Mouse (Mus musculus): ENCODE measurements around the gene Dennd4a. TPM values are rescaled to one million over a fixed set of nuclear protein-coding genes. Genes with fewer than 3 reads are reported as not detected.

Dennd4a gene
- polyA plus RNA-seq, 1 experiment from 2014 or later = 10.7 TPM

DNA sequence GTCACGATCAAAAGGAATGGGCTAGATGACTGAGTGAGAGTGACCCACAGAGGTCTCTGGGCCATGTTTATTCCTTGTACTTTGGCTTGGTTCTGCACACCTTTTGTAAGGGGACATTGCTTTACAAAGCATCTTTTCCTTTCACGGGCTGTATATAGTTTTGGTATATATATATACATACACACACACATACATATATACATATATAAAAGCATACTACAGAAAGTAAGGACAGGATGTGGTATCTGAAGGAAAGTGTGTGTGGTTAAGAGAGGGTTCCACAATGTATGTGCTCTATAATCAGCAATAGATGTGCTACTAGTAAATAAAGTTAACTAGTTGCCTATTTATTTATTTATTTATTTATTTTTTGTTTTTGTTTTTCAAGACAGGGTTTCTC is 20.6 kb downstream of the Dennd4a start:
- no peak overlapping the region for H3K4me2 ChIP-seq (ENCODE audit: low read depth, low read length, severe bottlenecking)
- WGBS = 88% methylated on average over 2 of the region's 2 CpGs
- ATAC-seq (replicated peaks; ENCODE audit: low FRiP score) = no peak

DNA sequence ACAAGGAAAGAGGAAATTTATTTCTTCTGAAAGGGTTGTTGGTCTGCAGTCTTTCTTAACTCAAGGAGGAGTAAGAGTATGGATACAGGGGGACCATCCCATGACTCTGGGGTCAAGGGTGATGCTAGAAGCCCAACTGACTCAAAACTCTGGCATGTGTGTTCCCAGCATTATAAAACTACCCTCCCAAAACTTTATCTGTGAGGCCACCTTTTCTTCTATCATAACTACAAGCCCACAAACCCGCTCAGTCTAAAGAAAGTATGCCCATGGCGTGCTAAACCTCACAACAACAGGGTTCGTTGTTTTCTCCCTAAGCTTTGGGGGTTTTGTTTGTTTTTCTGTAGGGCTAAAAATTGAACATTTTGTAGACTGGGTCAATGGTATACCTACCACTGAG is 23.3 kb downstream of the Dennd4a start:
- no peaks in the 10 kb centered on the region for H3K27me3 ChIP-seq (ENCODE audit: control insufficient read depth, insufficient read depth, low read length)
- DNase-seq (ENCODE audit: low spot score) (no peak), ATAC-seq (replicated peaks; ENCODE audit: low FRiP score) (no peak)
- no peaks in the 10 kb centered on the region for H3K4me1 ChIP-seq (replicated peaks; ENCODE audit: control insufficient read depth, insufficient read depth, low read length)
- H3K27ac ChIP-seq (ENCODE audit: low read depth, low read length) = no peak overlapping the region
- WGBS = 93% methylated on average over 3 of the region's 3 CpGs
- no peaks in the 10 kb centered on the region for H3K36me3 ChIP-seq (ENCODE audit: control insufficient read depth, insufficient read depth, low read length)
- H3K9ac ChIP-seq (ENCODE audit: low read length) = no peak overlapping the region
- H3K4me3 ChIP-seq (ENCODE audit: low read depth, low read length) = no peak overlapping the region
- no peaks in the 10 kb centered on the region for H3K9me3 ChIP-seq (ENCODE audit: control insufficient read depth, low read length)
- H3K4me2 ChIP-seq (ENCODE audit: low read depth, low read length, severe bottlenecking) = no peak overlapping the region

More for the DNA sequence above, 20.6 kb downstream of the Dennd4a start:
- no peaks in the 10 kb centered on the region for H3K27me3 ChIP-seq (ENCODE audit: control insufficient read depth, insufficient read depth, low read length)
- no peak for DNase-seq (ENCODE audit: low spot score)
- no peaks in the 10 kb centered on the region for H3K9me3 ChIP-seq (ENCODE audit: control insufficient read depth, low read length)
- H3K4me3 ChIP-seq (ENCODE audit: low read depth, low read length) = no peak overlapping the region
- H3K27ac ChIP-seq (ENCODE audit: low read depth, low read length) = no peak overlapping the region
- H3K36me3 ChIP-seq (ENCODE audit: control insufficient read depth, insufficient read depth, low read length) = no peaks in the 10 kb centered on the region
- no peak overlapping the region for H3K9ac ChIP-seq (ENCODE audit: low read length)
- no peaks in the 10 kb centered on the region for H3K4me1 ChIP-seq (replicated peaks; ENCODE audit: control insufficient read depth, insufficient read depth, low read length)

DNA sequence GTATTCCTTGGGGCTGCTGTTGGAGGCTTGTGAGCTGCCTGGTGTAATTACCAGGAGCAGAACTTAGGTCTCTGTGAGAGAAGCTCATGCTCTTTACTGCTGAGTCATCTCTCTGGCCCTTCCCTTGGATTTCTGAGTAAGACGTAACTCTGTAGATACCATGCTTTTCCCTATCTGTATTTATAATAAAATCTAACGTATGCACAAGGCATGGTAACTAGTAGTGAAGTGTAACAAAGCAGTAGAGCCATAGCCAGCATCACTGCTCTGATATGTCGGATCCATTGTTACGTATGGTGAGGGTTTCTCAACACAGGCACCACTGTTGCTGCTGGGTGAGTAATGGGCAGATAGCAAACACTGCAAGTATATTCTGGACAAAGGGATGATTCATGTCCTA is 34.2 kb downstream of the Dennd4a start:
- ATAC-seq (replicated peaks; ENCODE audit: low FRiP score) = no peak
- no peak overlapping the region for H3K4me3 ChIP-seq (ENCODE audit: low read depth, low read length)

DNA sequence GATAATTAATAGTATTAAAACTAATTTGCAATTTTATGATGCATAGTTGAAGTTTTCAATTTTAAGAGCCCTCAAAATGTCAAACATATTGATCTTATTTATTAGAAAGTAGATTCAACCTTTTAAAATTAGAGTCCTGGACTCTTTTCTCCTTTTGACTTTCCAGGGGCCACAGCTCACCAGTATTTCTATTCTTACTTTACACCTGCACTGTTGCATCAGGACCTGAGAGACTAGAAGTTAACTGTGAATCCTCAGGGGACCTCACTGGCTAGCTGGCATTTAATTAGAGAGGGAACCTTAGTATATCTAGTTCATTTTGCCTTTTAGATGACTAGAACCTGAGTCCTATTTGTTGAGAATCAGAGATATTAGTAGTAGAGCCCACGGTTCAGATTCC is 38.4 kb downstream of the Dennd4a start:
- Histone ChIP-seq H3K27ac (ENCODE audit: low read depth, low read length) (no peak overlapping the region), H3K27me3 (ENCODE audit: control insufficient read depth, insufficient read depth, low read length) (no peaks in the 10 kb centered on the region), H3K36me3 (ENCODE audit: control insufficient read depth, insufficient read depth, low read length) (no peaks in the 10 kb centered on the region; the same call in 1 of the 2 replicates), H3K4me2 (ENCODE audit: low read depth, low read length, severe bottlenecking) (no peak overlapping the region), H3K9ac (ENCODE audit: low read length) (no peak overlapping the region), H3K4me3 (ENCODE audit: low read depth, low read length) (no peak overlapping the region), H3K4me1 (replicated peaks; ENCODE audit: control insufficient read depth, insufficient read depth, low read length) (no peaks in the 10 kb centered on the region), H3K9me3 (ENCODE audit: control insufficient read depth, low read length) (no peaks in the 10 kb centered on the region)
- WGBS = 90% methylated on average over 1 of the region's 1 CpGs
- DNase-seq (ENCODE audit: low spot score) = no peak
- no peak for ATAC-seq (replicated peaks; ENCODE audit: low FRiP score)

More for the DNA sequence above, 34.2 kb downstream of the Dennd4a start:
- Histone ChIP-seq H3K27ac (ENCODE audit: low read depth, low read length) (no peak overlapping the region), H3K9ac (ENCODE audit: low read length) (no peak overlapping the region), H3K27me3 (ENCODE audit: control insufficient read depth, insufficient read depth, low read length) (no peaks in the 10 kb centered on the region), H3K4me2 (ENCODE audit: low read depth, low read length, severe bottlenecking) (no peak overlapping the region), H3K4me1 (replicated peaks; ENCODE audit: control insufficient read depth, insufficient read depth, low read length) (no peaks in the 10 kb centered on the region), H3K36me3 (ENCODE audit: control insufficient read depth, insufficient read depth, low read length) (no peaks in the 10 kb centered on the region), H3K9me3 (ENCODE audit: control insufficient read depth, low read length) (no peaks in the 10 kb centered on the region)
- DNase-seq (ENCODE audit: low spot score) = no peak
- 87% methylated on average over 4 of the region's 4 CpGs for WGBS

DNA sequence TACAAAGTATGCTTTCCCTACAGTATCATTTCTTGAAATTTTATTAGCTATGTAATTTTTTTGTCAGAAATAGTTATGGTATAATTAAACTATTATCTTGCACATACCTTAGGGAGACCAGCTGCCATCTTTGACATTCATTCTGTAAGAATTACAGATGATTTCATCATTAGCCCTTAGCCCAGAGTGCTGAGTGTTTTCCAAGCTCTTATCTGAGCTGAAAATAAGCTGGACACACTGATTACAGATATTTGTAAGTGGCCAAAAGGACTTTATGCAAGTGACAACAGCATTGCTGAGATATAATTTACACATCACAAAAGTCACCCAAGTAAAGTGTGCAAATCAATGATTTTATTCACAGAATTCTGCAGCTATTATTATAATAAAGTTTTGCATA is 48.9 kb downstream of the Dennd4a start:
- Histone ChIP-seq H3K4me3 (ENCODE audit: low read depth, low read length) (no peak overlapping the region), H3K36me3 (ENCODE audit: control insufficient read depth, insufficient read depth, low read length) (no peaks in the 10 kb centered on the region), H3K27ac (ENCODE audit: low read depth, low read length) (no peak overlapping the region), H3K4me2 (ENCODE audit: low read depth, low read length, severe bottlenecking) (no peak overlapping the region), H3K4me1 (replicated peaks; ENCODE audit: control insufficient read depth, insufficient read depth, low read length) (no peaks in the 10 kb centered on the region), H3K27me3 (ENCODE audit: control insufficient read depth, insufficient read depth, low read length) (no peaks in the 10 kb centered on the region), H3K9me3 (ENCODE audit: control insufficient read depth, low read length) (no peaks in the 10 kb centered on the region), H3K9ac (ENCODE audit: low read length) (no peak overlapping the region)
- DNase-seq (ENCODE audit: low spot score) (no peak), ATAC-seq (replicated peaks; ENCODE audit: low FRiP score) (no peak)

DNA sequence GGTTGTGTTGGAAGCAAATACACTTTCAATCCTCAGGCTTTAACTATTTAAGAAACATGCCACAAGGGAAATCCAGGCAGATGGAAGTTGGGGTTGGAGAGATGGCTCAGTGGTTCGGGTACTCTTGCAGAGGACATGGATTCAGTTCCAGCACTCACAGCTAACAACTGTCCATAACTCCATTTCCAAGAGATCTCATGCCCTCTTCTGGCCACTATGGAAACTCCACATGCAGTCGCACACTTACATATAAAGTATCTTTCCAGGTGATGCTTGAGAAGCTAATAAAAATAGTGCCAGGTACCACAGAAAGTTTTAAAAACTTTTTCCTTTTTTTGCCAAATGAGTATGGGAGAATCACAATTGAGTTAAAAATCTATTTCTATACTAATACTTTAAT is 51.5 kb downstream of the Dennd4a start:
- Histone ChIP-seq H3K4me3 (ENCODE audit: low read depth, low read length) (no peak overlapping the region), H3K4me2 (ENCODE audit: low read depth, low read length, severe bottlenecking) (no peak overlapping the region), H3K4me1 (replicated peaks; ENCODE audit: control insufficient read depth, insufficient read depth, low read length) (no peaks in the 10 kb centered on the region), H3K9ac (ENCODE audit: low read length) (no peak overlapping the region), H3K27me3 (ENCODE audit: control insufficient read depth, insufficient read depth, low read length) (no peaks in the 10 kb centered on the region), H3K9me3 (ENCODE audit: control insufficient read depth, low read length) (no peaks in the 10 kb centered on the region), H3K27ac (ENCODE audit: low read depth, low read length) (no peak overlapping the region), H3K36me3 (ENCODE audit: control insufficient read depth, insufficient read depth, low read length) (no peaks in the 10 kb centered on the region)
- DNase-seq (ENCODE audit: low spot score) (no peak), ATAC-seq (replicated peaks; ENCODE audit: low FRiP score) (no peak)
- 84% methylated on average over 2 of the region's 2 CpGs for WGBS

DNA sequence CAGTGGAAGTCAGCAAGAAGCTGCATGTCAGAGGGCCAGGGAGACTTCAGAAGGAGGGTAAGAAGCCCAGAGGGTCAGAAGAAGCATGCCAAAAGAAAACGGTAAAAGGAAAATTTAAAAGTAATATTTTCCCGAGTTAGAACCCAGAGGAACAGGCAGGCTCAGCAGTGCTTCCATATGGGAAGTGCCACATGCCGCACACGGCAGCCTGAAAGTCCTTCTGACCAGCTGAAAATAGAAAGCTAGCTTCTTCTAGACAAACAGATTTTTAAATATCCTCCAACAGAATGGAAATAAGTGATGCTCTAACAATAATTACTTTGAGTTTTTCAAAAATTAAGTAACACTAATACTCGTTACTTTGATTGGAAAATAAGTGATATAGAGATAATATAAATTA is 74.9 kb downstream of the Dennd4a start:
- 89% methylated on average over 5 of the region's 5 CpGs for WGBS
- Histone ChIP-seq H3K9me3 (ENCODE audit: control insufficient read depth, low read length) (no peaks in the 10 kb centered on the region), H3K4me3 (ENCODE audit: low read depth, low read length) (no peak overlapping the region), H3K27ac (ENCODE audit: low read depth, low read length) (no peak overlapping the region), H3K4me2 (ENCODE audit: low read depth, low read length, severe bottlenecking) (no peak overlapping the region), H3K27me3 (ENCODE audit: control insufficient read depth, insufficient read depth, low read length) (no peaks in the 10 kb centered on the region), H3K4me1 (replicated peaks; ENCODE audit: control insufficient read depth, insufficient read depth, low read length) (no peaks in the 10 kb centered on the region), H3K36me3 (ENCODE audit: control insufficient read depth, insufficient read depth, low read length) (no peaks in the 10 kb centered on the region), H3K9ac (ENCODE audit: low read length) (no peak overlapping the region)
- no peak for DNase-seq (ENCODE audit: low spot score)
- no peak for ATAC-seq (replicated peaks; ENCODE audit: low FRiP score)

DNA sequence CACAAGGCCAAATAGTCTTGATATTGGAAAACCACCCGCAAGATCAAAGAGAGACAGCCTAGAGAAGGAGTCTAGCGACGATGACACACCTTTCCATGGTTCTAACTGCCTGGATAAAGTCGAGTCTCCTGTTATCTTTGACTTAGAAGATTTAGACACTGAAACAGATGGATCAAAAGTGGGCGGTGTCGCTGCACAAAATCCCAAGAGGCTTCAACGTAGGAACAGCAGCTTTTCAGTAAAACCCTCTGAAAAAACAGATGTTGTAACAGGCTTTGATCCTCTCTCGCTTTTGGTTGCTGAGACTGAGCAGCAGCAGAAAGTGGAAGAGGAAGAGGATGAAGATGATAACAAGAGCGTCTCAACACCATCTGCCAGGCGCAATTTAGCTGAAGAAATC is 85.5 kb downstream of the Dennd4a start:
- Histone ChIP-seq H3K27ac (ENCODE audit: low read depth, low read length) (no peak overlapping the region), H3K4me2 (ENCODE audit: low read depth, low read length, severe bottlenecking) (no peak overlapping the region), H3K4me3 (ENCODE audit: low read depth, low read length) (no peak overlapping the region), H3K4me1 (replicated peaks; ENCODE audit: control insufficient read depth, insufficient read depth, low read length) (no peaks in the 10 kb centered on the region), H3K27me3 (ENCODE audit: control insufficient read depth, insufficient read depth, low read length) (no peaks in the 10 kb centered on the region), H3K9ac (ENCODE audit: low read length) (no peak overlapping the region), H3K9me3 (ENCODE audit: control insufficient read depth, low read length) (no peaks in the 10 kb centered on the region), H3K36me3 (ENCODE audit: control insufficient read depth, insufficient read depth, low read length) (no peaks in the 10 kb centered on the region; the same call in 1 of the 2 replicates)
- 89% methylated on average over 10 of the region's 10 CpGs for WGBS
- DNase-seq (ENCODE audit: low spot score) = no peak
- ATAC-seq (replicated peaks; ENCODE audit: low FRiP score) = no peak

DNA sequence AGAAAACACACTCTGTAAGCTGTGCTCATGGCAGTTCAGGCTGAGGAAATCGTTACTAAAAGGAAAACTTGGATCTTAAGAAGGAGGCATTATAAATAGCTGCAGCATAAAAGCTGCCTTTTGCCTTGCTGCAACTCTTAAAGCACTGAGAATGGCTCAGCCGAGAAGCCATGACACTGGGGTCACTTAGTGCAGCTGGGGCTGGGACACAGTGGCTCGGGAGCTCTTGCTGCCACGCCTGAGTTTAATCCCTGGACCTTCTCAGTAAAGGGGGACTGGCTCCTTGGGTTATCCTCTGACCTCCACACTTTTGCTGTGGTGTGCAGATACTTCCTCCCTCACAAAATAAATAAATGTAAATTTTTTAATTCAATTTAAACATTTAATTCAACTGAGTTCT is 91.7 kb downstream of the Dennd4a start:
- H3K9ac ChIP-seq (ENCODE audit: low read length) = no peak overlapping the region
- 25% methylated on average over 4 of the region's 4 CpGs for WGBS
- no peak for ATAC-seq (replicated peaks; ENCODE audit: low FRiP score)
- no peak for DNase-seq (ENCODE audit: low spot score)
- no peak overlapping the region for H3K4me2 ChIP-seq (ENCODE audit: low read depth, low read length, severe bottlenecking)
- no peaks in the 10 kb centered on the region; the same call in 1 of the 2 replicates for H3K36me3 ChIP-seq (ENCODE audit: control insufficient read depth, insufficient read depth, low read length)
- H3K9me3 ChIP-seq (ENCODE audit: control insufficient read depth, low read length) = no peaks in the 10 kb centered on the region
- H3K27ac ChIP-seq (ENCODE audit: low read depth, low read length) = no peak overlapping the region
- no peak overlapping the region for H3K4me3 ChIP-seq (ENCODE audit: low read depth, low read length)
- no peaks in the 10 kb centered on the region for H3K27me3 ChIP-seq (ENCODE audit: control insufficient read depth, insufficient read depth, low read length)
- H3K4me1 ChIP-seq (replicated peaks; ENCODE audit: control insufficient read depth, insufficient read depth, low read length) = no peaks in the 10 kb centered on the region
